Mouse (Mus musculus) forebrain, embryonic 14.5 days (tissue): Measurements from ENCODE around the gene Rgmb. TPM values are rescaled to one million over a fixed set of nuclear protein-coding genes. Genes with fewer than 3 reads are reported as not detected.
A peak's percentile ranks its signal among the peaks of the same experiment; 100 is the strongest.

Experiments used
- ATAC-seq: fragments of 200-750 bp; cut with Nextera tagmentation; 2 replicates; pipeline ENCODE4 v1.8.0; 2017; ENCODE audit warnings: mild to moderate bottlenecking, moderate library complexity
- DNase-seq: peaks from one replicate; pipeline ENCODE4 v3.0.0-alpha.2; 2015; ENCODE audit warnings: low spot score
- H3K27ac ChIP-seq: fragments of 300-500 bp; sonication (generic); 2 replicates; pipeline ENCODE4 v1.5.1; 2014; ENCODE audit warnings: low read depth, mild to moderate bottlenecking, control low read depth, low read length, moderate library complexity
- H3K27me3 ChIP-seq: fragments of 300-500 bp; sonication (generic); replicated peaks from 2 replicates; pipeline ENCODE4 v1.6.1; 2014; ENCODE audit warnings: low read length, control low read depth, mixed read lengths; ENCODE audit not compliant: control insufficient read depth, insufficient read depth
- H3K36me3 ChIP-seq: fragments of 300-500 bp; sonication (generic); 2 replicates; pipeline ENCODE4 v1.6.1; 2014; ENCODE audit warnings: low read length, control low read depth; ENCODE audit not compliant: control insufficient read depth, insufficient read depth
- H3K4me1 ChIP-seq: fragments of 300-500 bp; sonication (generic); 2 replicates; pipeline ENCODE4 v1.6.1; 2014; ENCODE audit warnings: antibody characterized with exemption, low read length, control low read depth; ENCODE audit not compliant: control insufficient read depth, insufficient read depth
- H3K4me2 ChIP-seq: fragments of 300-500 bp; sonication (generic); 2 replicates; pipeline ENCODE4 v1.6.1; 2014; ENCODE audit warnings: mild to moderate bottlenecking, control low read depth, low read length
- H3K4me3 ChIP-seq: fragments of 300-500 bp; sonication (generic); 2 replicates; pipeline ENCODE4 v1.5.1; 2014; ENCODE audit warnings: low read depth, low read length, control low read depth
- H3K9ac ChIP-seq: fragments of 300-500 bp; sonication (generic); 2 replicates; pipeline ENCODE4 v1.6.1; 2014; ENCODE audit warnings: mild to moderate bottlenecking, low read length, control low read depth, moderate library complexity
- H3K9me3 ChIP-seq: fragments of 300-500 bp; sonication (generic); replicated peaks from 2 replicates; pipeline ENCODE4 v1.6.1; 2016; ENCODE audit warnings: low read length, control low read depth, mixed read lengths; ENCODE audit not compliant: control insufficient read depth
- WGBS: fragments of 180-500 bp; shearing (Covaris S2); extraction: QIAGEN DNeasy Blood & Tissue Kit; methylation state at CpG from one replicate; pipeline ENCODE4 v1.1.7; 2014; 5-methylcytosine and 5-hydroxymethylcytosine counted together
- polyA plus RNA-seq: library from polyadenylated mRNA; unstranded; fragments of >200 nt; fragmentation: Nextera tagmentation; extraction: Ambion mirVana; gene quantifications from 2 replicates; pipeline ENCODE4 v1.2.1, GENCODE M21; 2014

Gene Rgmb
- polyA plus RNA-seq, 1 experiment from 2014 or later = 46.5 TPM

GRCm38 (mm10) chr17:15808015-15808414 is 22.8 kb downstream of the Rgmb start:
- no peak overlapping the region for H3K27ac ChIP-seq
- no peak overlapping the region for H3K9ac ChIP-seq
- H3K36me3 ChIP-seq = peaks cover 22% of the 10 kb centered on the region
- no peak overlapping the region for H3K4me3 ChIP-seq
- H3K27me3 ChIP-seq = no peaks in the 10 kb centered on the region
- H3K4me1 ChIP-seq = peaks cover 16% of the 10 kb centered on the region
- DNase-seq (no peak), ATAC-seq (peak; percentile 13; the same call in 1 of the 2 replicates)
- WGBS = 44% methylated on average over 4 of the region's 4 CpGs
- no peak overlapping the region for H3K4me2 ChIP-seq
- H3K9me3 ChIP-seq = no peaks in the 10 kb centered on the region

- H3K27ac ChIP-seq = no peak overlapping the region
- peak; percentile 11; the same call in 1 of the 2 replicates for ATAC-seq
- 90% methylated on average over 23 of the region's 23 CpGs for WGBS
- no peak overlapping the region for H3K9ac ChIP-seq
- DNase-seq = no peak
- H3K36me3 ChIP-seq = peaks cover 18% of the 10 kb centered on the region
- H3K4me2 ChIP-seq = no peak overlapping the region
- no peaks in the 10 kb centered on the region for H3K9me3 ChIP-seq
- H3K4me1 ChIP-seq = peaks cover 16% of the 10 kb centered on the region
- no peak overlapping the region for H3K4me3 ChIP-seq
- H3K27me3 ChIP-seq = no peaks in the 10 kb centered on the region
These were observed 23.4 kb downstream of the Rgmb start for GRCm38 (mm10) chr17:15807295-15807984.

- Histone ChIP-seq H3K4me3 (no peak overlapping the region), H3K36me3 (peaks cover 17% of the 10 kb centered on the region), H3K4me2 (no peak overlapping the region), H3K27ac (no peak overlapping the region), H3K9ac (no peak overlapping the region), H3K27me3 (no peaks in the 10 kb centered on the region), H3K9me3 (no peaks in the 10 kb centered on the region), H3K4me1 (peaks cover 13% of the 10 kb centered on the region)
- DNase-seq (peak; percentile 70), ATAC-seq (peak; percentile 48)
- 51% methylated on average over 15 of the region's 15 CpGs for WGBS
These were observed 26.6 kb downstream of the Rgmb start for GRCm38 (mm10) chr17:15804008-15804812.

GRCm38 (mm10) chr17:15799195-15799793 is 31.5 kb downstream of the Rgmb start:
- DNase-seq (no peak), ATAC-seq (no peak)
- no peaks in the 10 kb centered on the region for H3K9me3 ChIP-seq
- H3K27me3 ChIP-seq = no peaks in the 10 kb centered on the region
- H3K4me1 ChIP-seq = no peaks in the 10 kb centered on the region
- H3K9ac ChIP-seq = no peak overlapping the region
- H3K4me2 ChIP-seq = no peak overlapping the region
- no peak overlapping the region for H3K4me3 ChIP-seq
- no peak overlapping the region for H3K27ac ChIP-seq
- WGBS = 68% methylated on average over 3 of the region's 3 CpGs
- H3K36me3 ChIP-seq = no peaks in the 10 kb centered on the region

- Histone ChIP-seq H3K36me3 (no peaks in the 10 kb centered on the region), H3K4me3 (no peak overlapping the region), H3K4me1 (no peaks in the 10 kb centered on the region), H3K27me3 (no peaks in the 10 kb centered on the region), H3K27ac (no peak overlapping the region), H3K4me2 (no peak overlapping the region), H3K9me3 (no peaks in the 10 kb centered on the region), H3K9ac (no peak overlapping the region)
- ATAC-seq (no peak), DNase-seq (no peak)
- WGBS = 86% methylated on average over 8 of the region's 8 CpGs
These were observed 40.1 kb downstream of the Rgmb start for GRCm38 (mm10) chr17:15790716-15791115.

- Histone ChIP-seq H3K9ac (no peak overlapping the region), H3K9me3 (no peaks in the 10 kb centered on the region), H3K27me3 (no peaks in the 10 kb centered on the region), H3K36me3 (no peaks in the 10 kb centered on the region), H3K4me1 (no peaks in the 10 kb centered on the region), H3K4me2 (no peak overlapping the region), H3K27ac (no peak overlapping the region), H3K4me3 (no peak overlapping the region)
- ATAC-seq (peak; percentile 65; the same call in 1 of the 2 replicates), DNase-seq (peak; percentile 76)
- WGBS = 27% methylated on average over 3 of the region's 3 CpGs
These were observed 43.8 kb downstream of the Rgmb start for GRCm38 (mm10) chr17:15787036-15787435.

- DNase-seq = peak; percentile 14
- ATAC-seq = no peak
- no peaks in the 10 kb centered on the region for H3K36me3 ChIP-seq
- H3K4me1 ChIP-seq = no peaks in the 10 kb centered on the region
- H3K27ac ChIP-seq = no peak overlapping the region
- WGBS = 44% methylated on average over 6 of the region's 6 CpGs
- no peaks in the 10 kb centered on the region for H3K9me3 ChIP-seq
- H3K4me3 ChIP-seq = no peak overlapping the region
- no peak overlapping the region for H3K9ac ChIP-seq
- H3K27me3 ChIP-seq = no peaks in the 10 kb centered on the region
- no peak overlapping the region for H3K4me2 ChIP-seq
These were observed 52.9 kb downstream of the Rgmb start for GRCm38 (mm10) chr17:15777979-15778378.

- Histone ChIP-seq H3K27ac (no peak overlapping the region), H3K4me3 (no peak overlapping the region), H3K36me3 (peaks cover 3% of the 10 kb centered on the region; the same call in 1 of the 2 replicates), H3K27me3 (no peaks in the 10 kb centered on the region), H3K4me2 (no peak overlapping the region), H3K4me1 (no peaks in the 10 kb centered on the region), H3K9ac (no peak overlapping the region), H3K9me3 (no peaks in the 10 kb centered on the region)
- ATAC-seq (no peak), DNase-seq (no peak)
- whole genome bisulfite sequencing = 86% methylated on average over 5 of the region's 5 CpGs
These were observed 54.5 kb downstream of the Rgmb start for GRCm38 (mm10) chr17:15776349-15776748.
